Mouse (Mus musculus): Measurements from ENCODE around the gene Ccnq.

The Ccnq gene

GRCm38 (mm10) chr11:78750885-78751842 is at the start of gene Ccnq:
Gene Ccnq (minus strand): TSS chr11:78751729.
- DNase-seq (ENCODE audit: low read depth, low spot score), result peak; percentile 85

- DNase-seq (ENCODE audit: low read depth, low spot score), result no peak
Observed at GRCm38 (mm10) chr11:78801094-78801493, 49.6 kb upstream of the Ccnq start.

GRCm38 (mm10) chr11:78796072-78796729 is 44.7 kb upstream of the Ccnq start:
- DNase-seq (ENCODE audit: low read depth, low spot score), result no peak

GRCm38 (mm10) chr11:78793116-78793515 is 41.6 kb upstream of the Ccnq start:
- no peak for DNase-seq (ENCODE audit: low read depth, low spot score)

- no peak for DNase-seq (ENCODE audit: low read depth, low spot score)
Observed at GRCm38 (mm10) chr11:78792465-78792864, 40.9 kb upstream of the Ccnq start.

GRCm38 (mm10) chr11:78792055-78792454 is 40.5 kb upstream of the Ccnq start:
- no peak for DNase-seq (ENCODE audit: low read depth, low spot score)

- no peak for DNase-seq (ENCODE audit: low read depth, low spot score)
Observed at GRCm38 (mm10) chr11:78791582-78791981, 40.1 kb upstream of the Ccnq start.

GRCm38 (mm10) chr11:78789370-78790060 is 38.0 kb upstream of the Ccnq start:
- no peak for DNase-seq (ENCODE audit: low read depth, low spot score)

- no peak for DNase-seq (ENCODE audit: low read depth, low spot score)
Observed at GRCm38 (mm10) chr11:78786013-78786431, 34.5 kb upstream of the Ccnq start.

- DNase-seq (ENCODE audit: low read depth, low spot score), result no peak
Observed at GRCm38 (mm10) chr11:78782791-78783347, 31.3 kb upstream of the Ccnq start.

- DNase-seq (ENCODE audit: low read depth, low spot score), result no peak
Observed at GRCm38 (mm10) chr11:78782326-78782725, 30.8 kb upstream of the Ccnq start.

GRCm38 (mm10) chr11:78780571-78780970 is 29.0 kb upstream of the Ccnq start:
- DNase-seq (ENCODE audit: low read depth, low spot score), result no peak

- no peak for DNase-seq (ENCODE audit: low read depth, low spot score)
Observed at GRCm38 (mm10) chr11:78780002-78780401, 28.5 kb upstream of the Ccnq start.

GRCm38 (mm10) chr11:78777851-78778680 is 26.5 kb upstream of the Ccnq start:
- no peak for DNase-seq (ENCODE audit: low read depth, low spot score)

- DNase-seq (ENCODE audit: low read depth, low spot score), result no peak
Observed at GRCm38 (mm10) chr11:78771751-78772283, 20.3 kb upstream of the Ccnq start.

GRCm38 (mm10) chr11:78770436-78770835 is 18.9 kb upstream of the Ccnq start:
- DNase-seq (ENCODE audit: low read depth, low spot score), result no peak

- DNase-seq (ENCODE audit: low read depth, low spot score), result no peak
Observed at GRCm38 (mm10) chr11:78768778-78769177, 17.2 kb upstream of the Ccnq start.

- DNase-seq (ENCODE audit: low read depth, low spot score), result no peak
Observed at GRCm38 (mm10) chr11:78766069-78766830, 14.7 kb upstream of the Ccnq start.

- no peak for DNase-seq (ENCODE audit: low read depth, low spot score)
Observed at GRCm38 (mm10) chr11:78764820-78765219, 13.3 kb upstream of the Ccnq start.

- no peak for DNase-seq (ENCODE audit: low read depth, low spot score)
Observed at GRCm38 (mm10) chr11:78764304-78764703, 12.8 kb upstream of the Ccnq start.

Measured in R1 (cell line).